Mouse (Mus musculus) embryonic facial prominence, embryonic 14.5 days (tissue): Measurements from ENCODE around the gene Arpc4. TPM values are rescaled to one million over a fixed set of nuclear protein-coding genes. Genes with fewer than 3 reads are reported as not detected.
A peak's percentile ranks its signal among the peaks of the same experiment; 100 is the strongest.

ENCODE experiments used
- ATAC-seq: fragments of 200-750 bp; cut with Nextera tagmentation; 2 replicates; pipeline ENCODE4 v1.8.0; 2017; ENCODE audit warnings: low read depth, moderate number of reproducible peaks, moderate TSS enrichment
- DNase-seq: peaks from one replicate; pipeline ENCODE4 v3.0.0-alpha.2; 2015; ENCODE audit warnings: low spot score
- H3K27ac ChIP-seq: fragments of 300-500 bp; sonication (generic); replicated peaks from 2 replicates; pipeline ENCODE4 v1.5.1; 2014; ENCODE audit warnings: low read depth, mild to moderate bottlenecking, low read length, moderate library complexity
- H3K27me3 ChIP-seq: fragments of 300-500 bp; sonication (generic); replicated peaks from 2 replicates; pipeline ENCODE4 v1.6.1; 2014; ENCODE audit warnings: low read length; ENCODE audit not compliant: control insufficient read depth, insufficient read depth
- H3K36me3 ChIP-seq: fragments of 300-500 bp; sonication (generic); 2 replicates; pipeline ENCODE4 v1.6.1; 2014; ENCODE audit warnings: low read length, mixed read lengths; ENCODE audit not compliant: control insufficient read depth, insufficient read depth
- H3K4me1 ChIP-seq: fragments of 300-500 bp; sonication (generic); 2 replicates; pipeline ENCODE4 v1.6.1; 2014; ENCODE audit warnings: antibody characterized with exemption, low read length; ENCODE audit not compliant: control insufficient read depth, insufficient read depth
- H3K4me2 ChIP-seq: fragments of 300-500 bp; sonication (generic); 2 replicates; pipeline ENCODE4 v1.6.1; 2014; ENCODE audit warnings: low read depth, mild to moderate bottlenecking, low read length, moderate library complexity, mixed read lengths
- H3K4me3 ChIP-seq: fragments of 300-500 bp; sonication (generic); 2 replicates; pipeline ENCODE4 v1.5.1; 2014; ENCODE audit warnings: low read depth, mild to moderate bottlenecking, low read length
- H3K9ac ChIP-seq: fragments of 300-500 bp; sonication (generic); 2 replicates; pipeline ENCODE4 v1.6.1; 2014; ENCODE audit warnings: low read depth, mild to moderate bottlenecking, low read length, moderate library complexity, mixed read lengths
- H3K9me3 ChIP-seq: fragments of 300-500 bp; sonication (generic); 2 replicates; pipeline ENCODE4 v1.6.1; 2016; ENCODE audit warnings: low read length; ENCODE audit not compliant: control insufficient read depth
- WGBS: fragments of 180-500 bp; shearing (Covaris S2); extraction: QIAGEN DNeasy Blood & Tissue Kit; methylation state at CpG from one replicate; pipeline ENCODE4 v1.1.7; 2014; 5-methylcytosine and 5-hydroxymethylcytosine counted together
- polyA plus RNA-seq: library from polyadenylated mRNA; unstranded; fragments of >200 nt; fragmentation: Nextera tagmentation; extraction: Ambion mirVana; gene quantifications from 2 replicates; pipeline ENCODE4 v1.2.1, GENCODE M21; 2014

The Arpc4 gene
- polyA plus RNA-seq, 1 experiment from 2014 or later, result 214 TPM

- no peak overlapping the region for H3K9ac ChIP-seq
- no peak for ATAC-seq
Measured at GRCm38 (mm10) chr6:113370194-113370929, 7.6 kb upstream of the Arpc4 start.

GRCm38 (mm10) chr6:113373491-113373890, 4.4 kb upstream of the Arpc4 start:
- Histone ChIP-seq H3K4me2 (no peak overlapping the region), H3K4me3 (no peak overlapping the region), H3K27me3 (no peaks in the 10 kb centered on the region), H3K9me3 (no peaks in the 10 kb centered on the region), H3K36me3 (peaks cover 72% of the 10 kb centered on the region), H3K9ac (no peak overlapping the region), H3K4me1 (peaks cover 6% of the 10 kb centered on the region), H3K27ac (no peak overlapping the region)
- no peak for ATAC-seq
- no peak for DNase-seq
- WGBS, result 98% methylated on average over 4 of the region's 4 CpGs

More at GRCm38 (mm10) chr6:113370194-113370929, 7.6 kb upstream of the Arpc4 start:
- Histone ChIP-seq H3K27ac (no peak overlapping the region), H3K4me1 (no peaks in the 10 kb centered on the region), H3K4me3 (no peak overlapping the region), H3K9me3 (no peaks in the 10 kb centered on the region), H3K36me3 (peaks cover 82% of the 10 kb centered on the region), H3K27me3 (no peaks in the 10 kb centered on the region), H3K4me2 (no peak overlapping the region)
- WGBS, result 92% methylated on average over 20 of the region's 20 CpGs
- DNase-seq, result no peak

- peaks cover 55% of the 10 kb centered on the region for H3K36me3 ChIP-seq
Measured at GRCm38 (mm10) chr6:113377172-113377495, 781 bp upstream of the Arpc4 start.

GRCm38 (mm10) chr6:113379246-113379645, 1.3 kb downstream of the Arpc4 start:
- Histone ChIP-seq H3K4me3 (peak overlapping the region; percentile 99), H3K27ac (no peak overlapping the region), H3K27me3 (no peaks in the 10 kb centered on the region), H3K4me2 (peak overlapping the region; percentile 86), H3K36me3 (peaks cover 57% of the 10 kb centered on the region), H3K9me3 (no peaks in the 10 kb centered on the region), H3K9ac (peak overlapping the region; percentile 97), H3K4me1 (peaks cover 12% of the 10 kb centered on the region)
- ATAC-seq, result no peak
- WGBS, result 81% methylated on average over 6 of the region's 6 CpGs
- no peak for DNase-seq

More at GRCm38 (mm10) chr6:113377172-113377495, 781 bp upstream of the Arpc4 start:
- Histone ChIP-seq H3K4me2 (peak overlapping the region; percentile 86), H3K4me3 (peak overlapping the region; percentile 99), H3K27ac (peak overlapping the region; percentile 94), H3K9ac (peak overlapping the region; percentile 97), H3K9me3 (no peaks in the 10 kb centered on the region), H3K4me1 (peaks cover 12% of the 10 kb centered on the region), H3K27me3 (no peaks in the 10 kb centered on the region)
- 8% methylated on average over 7 of the region's 7 CpGs for WGBS
- ATAC-seq, result no peak
- DNase-seq, result no peak

GRCm38 (mm10) chr6:113380480-113380879, 2.6 kb downstream of the Arpc4 start:
- H3K9me3 ChIP-seq, result no peaks in the 10 kb centered on the region
- no peak for ATAC-seq
- peaks cover 12% of the 10 kb centered on the region for H3K4me1 ChIP-seq
- no peak overlapping the region for H3K9ac ChIP-seq
- DNase-seq, result no peak
- WGBS, result 94% methylated on average over 11 of the region's 11 CpGs
- H3K27ac ChIP-seq, result no peak overlapping the region
- H3K27me3 ChIP-seq, result no peaks in the 10 kb centered on the region
- no peak overlapping the region for H3K4me2 ChIP-seq
- H3K4me3 ChIP-seq, result no peak overlapping the region
- H3K36me3 ChIP-seq, result peaks cover 57% of the 10 kb centered on the region

- Histone ChIP-seq H3K27ac (no peak overlapping the region), H3K9ac (no peak overlapping the region), H3K36me3 (peaks cover 92% of the 10 kb centered on the region), H3K9me3 (no peaks in the 10 kb centered on the region), H3K4me3 (no peak overlapping the region), H3K4me2 (no peak overlapping the region), H3K27me3 (no peaks in the 10 kb centered on the region), H3K4me1 (no peaks in the 10 kb centered on the region)
- no peak for ATAC-seq
- no peak for DNase-seq
- WGBS, result 90% methylated on average over 8 of the region's 8 CpGs
Measured at GRCm38 (mm10) chr6:113384351-113384927, 6.5 kb downstream of the Arpc4 start.

GRCm38 (mm10) chr6:113385160-113385714, 7.3 kb downstream of the Arpc4 start:
- no peak overlapping the region for H3K4me2 ChIP-seq
- DNase-seq (no peak), ATAC-seq (no peak)
- 87% methylated on average over 11 of the region's 11 CpGs for WGBS
- H3K36me3 ChIP-seq, result peaks cover 100% of the 10 kb centered on the region
- no peaks in the 10 kb centered on the region for H3K9me3 ChIP-seq
- no peaks in the 10 kb centered on the region for H3K4me1 ChIP-seq
- H3K27me3 ChIP-seq, result no peaks in the 10 kb centered on the region
- H3K9ac ChIP-seq, result no peak overlapping the region
- H3K27ac ChIP-seq, result 0 out of 2 replicates have a peak overlapping the region, but pooled peaks have one; percentile 28
- no peak overlapping the region for H3K4me3 ChIP-seq

GRCm38 (mm10) chr6:113386025-113386424, 8.1 kb downstream of the Arpc4 start:
- H3K4me2 ChIP-seq, result no peak overlapping the region
- no peaks in the 10 kb centered on the region for H3K27me3 ChIP-seq
- no peak overlapping the region for H3K9ac ChIP-seq
- no peak overlapping the region for H3K4me3 ChIP-seq
- peaks cover 100% of the 10 kb centered on the region for H3K36me3 ChIP-seq
- H3K27ac ChIP-seq, result no peak overlapping the region
- ATAC-seq (peak; percentile 39; the same call in 1 of the 2 replicates), DNase-seq (peak; percentile 25)
- no peaks in the 10 kb centered on the region for H3K4me1 ChIP-seq
- H3K9me3 ChIP-seq, result no peaks in the 10 kb centered on the region
- WGBS, result 81% methylated on average over 3 of the region's 3 CpGs
